Mouse (Mus musculus) lung, postnatal 36 days (tissue): ENCODE data around the gene Mrps34.

ENCODE experiments used
- DNase-seq: peaks from one replicate; pipeline ENCODE4 v3.0.0; 2022; ENCODE audit warnings: mixed read lengths

Mrps34 gene

GRCm38 (mm10) chr17:24894995-24895547, at the start of gene Mrps34, which contains the start of gene Eme2:
Gene Mrps34 (plus strand): TSS chr17:24895116.
Gene Eme2 (minus strand): TSS chr17:24895087.
- DNase-seq = peak; percentile 88

GRCm38 (mm10) chr17:24847386-24847785, 47.5 kb upstream of the Mrps34 start:
- no peak for DNase-seq

- DNase-seq = no peak
These were observed 46.3 kb upstream of the Mrps34 start for GRCm38 (mm10) chr17:24848600-24849031.

GRCm38 (mm10) chr17:24849733-24850064, 45.2 kb upstream of the Mrps34 start:
- no peak for DNase-seq

GRCm38 (mm10) chr17:24850065-24850772, 44.7 kb upstream of the Mrps34 start, which contains the start of gene Fahd1:
Gene Fahd1 (minus strand): TSS chr17:24850364.
- DNase-seq = peak; percentile 99

- DNase-seq = no peak
These were observed 44.2 kb upstream of the Mrps34 start for GRCm38 (mm10) chr17:24850773-24851127.

- no peak for DNase-seq
These were observed 43.4 kb upstream of the Mrps34 start for GRCm38 (mm10) chr17:24851381-24852125.

GRCm38 (mm10) chr17:24855838-24856464, 39.0 kb upstream of the Mrps34 start:
- no peak for DNase-seq

- no peak for DNase-seq
These were observed 38.3 kb upstream of the Mrps34 start for GRCm38 (mm10) chr17:24856589-24856988.

- DNase-seq = no peak
These were observed 37.0 kb upstream of the Mrps34 start for GRCm38 (mm10) chr17:24857831-24858470.

- no peak for DNase-seq
These were observed 35.9 kb upstream of the Mrps34 start for GRCm38 (mm10) chr17:24858967-24859366.

GRCm38 (mm10) chr17:24860076-24860475, 34.8 kb upstream of the Mrps34 start:
- no peak for DNase-seq

GRCm38 (mm10) chr17:24861785-24862184, 33.1 kb upstream of the Mrps34 start:
- no peak for DNase-seq

- DNase-seq = no peak
These were observed 29.1 kb upstream of the Mrps34 start, which contains the start of gene Igfals for GRCm38 (mm10) chr17:24865776-24866175. Gene Igfals (plus strand): TSS chr17:24865997.

- no peak for DNase-seq
These were observed 27.0 kb upstream of the Mrps34 start for GRCm38 (mm10) chr17:24867914-24868313.

GRCm38 (mm10) chr17:24873695-24874404, 21.1 kb upstream of the Mrps34 start:
- no peak for DNase-seq

GRCm38 (mm10) chr17:24874405-24874745, 20.5 kb upstream of the Mrps34 start:
- DNase-seq = no peak

- no peak for DNase-seq
These were observed 19.9 kb upstream of the Mrps34 start for GRCm38 (mm10) chr17:24874989-24875388.

GRCm38 (mm10) chr17:24877336-24878116, 17.4 kb upstream of the Mrps34 start:
- no peak for DNase-seq

- DNase-seq = peak; percentile 71
These were observed 16.9 kb upstream of the Mrps34 start for GRCm38 (mm10) chr17:24878117-24878397.

GRCm38 (mm10) chr17:24878531-24878930, 16.4 kb upstream of the Mrps34 start:
- no peak for DNase-seq
